In genomic region chr13:45722885-45723284, GRCm38 (mm10) we compare ENCODE assay signal across 15 mouse cellular contexts.
"Had no signal": no experiment of that assay in that cellular context is flagged by ENCODE, and none has a peak within 500 bp of the region (broad histone marks: within the 10 kb centered on the region; RNA-seq: fewer than 3 reads in every experiment).

No protein-coding gene starts in this region.

- H3K27ac ChIP-seq: neural tube, embryonic 13.5 days; neural tube, embryonic 15.5 days; stomach, embryonic 15.5 days; stomach, postnatal 0 days had no signal

- DNase-seq: retina, postnatal 1 day; right cerebral cortex, adult 18-20 months; right cerebral cortex, postnatal 14 days; right cerebral cortex, postnatal 25 days; right cerebral cortex, postnatal 4 days; spleen, adult 18-20 months; thymus, adult 18-20 months; thymus, adult 2 months; thymus, postnatal 14 days; thymus, postnatal 36 days; thymus, postnatal 4 days had no signal

- H3K4me3 ChIP-seq: neural tube, embryonic 13.5 days; neural tube, embryonic 15.5 days; stomach, embryonic 15.5 days had no signal
